Mouse (Mus musculus): ENCODE measurements around the gene Psme4.
"Not testable (repeated sequence)": the region's sequence is repeated elsewhere in the genome, so short reads cannot be mapped to it uniquely, and the experiment has no call there.

Psme4 gene

GRCm38 (mm10) chr11:30771267-30771903 lies at the start of gene Psme4:
Gene Psme4, plus strand, starts transcription at chr11:30771726.
- peak; percentile 73 for DNase-seq (ENCODE audit: low read depth, low spot score)

GRCm38 (mm10) chr11:30723438-30723837 lies 48.1 kb upstream of the Psme4 start:
- DNase-seq (ENCODE audit: low read depth, low spot score), result no peak

- no peak for DNase-seq (ENCODE audit: low read depth, low spot score)
These were observed 40.8 kb upstream of the Psme4 start for GRCm38 (mm10) chr11:30730721-30731120.

DNA sequence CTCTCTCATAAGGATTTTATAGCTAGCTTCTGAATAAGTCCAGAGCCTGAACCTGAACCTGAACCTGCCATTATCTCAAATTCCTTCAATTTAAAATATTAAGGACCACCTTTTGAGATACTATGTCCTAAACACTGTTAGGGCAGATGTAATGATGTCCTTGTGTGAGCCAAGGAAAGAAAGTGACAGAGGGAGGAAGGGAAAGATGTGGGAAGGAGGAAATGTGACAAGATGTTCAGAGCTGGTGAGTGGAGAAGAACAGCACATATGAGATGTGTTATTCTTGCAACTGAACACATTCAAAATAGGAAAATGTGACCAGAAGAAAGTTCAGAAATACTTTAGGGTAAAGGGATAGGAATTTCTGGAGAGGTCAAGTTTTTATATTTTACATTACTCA lies 38.1 kb upstream of the Psme4 start:
- no peak for DNase-seq (ENCODE audit: low read depth, low spot score)

GRCm38 (mm10) chr11:30743991-30744390 lies 27.5 kb upstream of the Psme4 start:
- no peak for DNase-seq (ENCODE audit: low read depth, low spot score)

GRCm38 (mm10) chr11:30748938-30749337 lies 22.6 kb upstream of the Psme4 start:
- no peak for DNase-seq (ENCODE audit: low read depth, low spot score)

GRCm38 (mm10) chr11:30749587-30749986 lies 21.9 kb upstream of the Psme4 start:
- DNase-seq (ENCODE audit: low read depth, low spot score), result no peak

DNA sequence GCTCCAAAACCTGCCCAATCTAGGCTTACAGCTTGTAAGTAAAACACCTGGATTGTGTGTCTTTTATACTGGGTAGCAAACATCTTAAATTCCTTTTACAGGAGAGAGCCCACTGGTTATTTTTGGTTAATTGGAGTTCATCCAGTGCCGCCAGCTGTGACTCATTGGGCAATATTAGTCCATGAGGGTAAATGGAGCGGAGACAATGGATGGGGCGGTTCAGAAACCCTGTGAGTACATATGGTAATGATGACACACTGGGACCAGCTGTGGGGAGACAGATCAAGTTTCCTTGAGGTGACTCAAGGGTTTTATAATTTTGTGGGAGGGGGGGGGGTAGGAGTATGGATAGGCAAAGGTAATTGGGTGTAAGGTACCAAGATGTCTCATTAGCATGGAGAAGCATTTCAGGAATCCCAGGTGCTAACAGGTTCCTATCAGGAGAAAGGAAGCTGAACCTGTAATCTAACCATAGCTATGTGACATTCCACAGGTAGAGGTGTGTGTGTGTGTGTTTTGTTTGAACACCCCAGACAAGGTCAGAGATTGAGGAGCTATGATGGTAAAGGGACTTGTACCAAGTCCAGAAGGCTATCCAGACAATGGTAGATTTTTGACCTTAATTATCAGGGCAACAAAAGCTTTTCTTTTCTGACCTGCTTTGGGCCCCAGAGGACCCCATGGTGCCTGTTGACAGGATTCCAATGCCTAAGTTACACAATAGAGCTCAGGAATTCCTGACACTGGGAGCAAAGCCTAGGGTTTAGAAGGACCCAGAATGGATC lies 21.3 kb upstream of the Psme4 start:
- no peak for DNase-seq (ENCODE audit: low read depth, low spot score)

GRCm38 (mm10) chr11:30752956-30753355 lies 18.6 kb upstream of the Psme4 start:
- DNase-seq (ENCODE audit: low read depth, low spot score), result no peak

DNA sequence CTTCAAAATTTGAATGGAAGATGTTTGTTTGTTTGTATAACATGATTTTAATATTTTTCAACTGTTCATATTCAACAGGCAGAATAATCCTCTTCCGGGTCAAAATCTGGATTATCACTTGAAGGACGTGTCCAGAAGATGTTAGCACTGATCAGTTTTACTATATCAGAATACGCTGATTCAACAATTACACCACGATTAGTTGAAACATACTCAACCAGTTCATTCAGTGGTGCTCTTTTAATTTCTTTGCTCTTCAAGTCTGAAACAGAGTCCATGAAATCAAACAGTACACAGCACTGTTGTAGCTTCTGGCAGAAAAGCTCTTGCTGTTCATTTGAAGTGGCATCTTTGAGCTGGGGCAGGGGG lies 17.1 kb upstream of the Psme4 start:
- not testable (repeated sequence) for DNase-seq (ENCODE audit: low read depth, low spot score)

DNA sequence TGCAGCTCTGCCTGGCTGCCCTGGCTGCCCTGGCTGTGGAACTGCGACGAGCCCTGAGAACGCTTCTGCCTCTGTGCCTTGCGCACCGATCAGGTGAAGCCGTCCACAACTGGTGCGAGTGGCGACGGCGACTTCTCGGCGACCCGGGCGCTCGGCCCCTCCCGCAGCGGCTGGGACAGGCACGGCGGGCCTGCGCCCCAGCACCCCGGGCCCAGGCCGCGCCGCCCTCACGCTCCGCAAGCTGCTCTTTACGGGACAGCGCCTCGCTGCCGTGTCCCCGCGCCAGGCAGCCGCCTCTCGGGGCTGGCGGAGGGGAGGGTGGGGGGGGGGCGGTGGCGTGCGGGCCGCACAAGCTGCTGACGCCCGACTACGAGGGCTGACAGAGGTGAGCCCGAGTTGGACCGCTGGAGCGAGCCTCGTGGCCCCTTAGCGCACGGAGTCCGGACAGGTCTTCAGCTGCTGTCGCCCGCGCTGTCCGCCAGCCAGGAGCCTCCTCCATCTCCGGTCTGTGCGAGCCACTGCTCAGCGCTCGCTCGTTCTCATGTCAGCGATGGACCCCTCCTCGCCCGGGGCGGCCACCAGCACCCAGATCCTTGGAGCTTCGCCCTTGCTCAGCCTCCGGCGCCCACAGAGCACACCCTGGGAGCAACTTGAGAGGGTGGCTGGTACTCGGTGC lies 16.5 kb upstream of the Psme4 start:
- DNase-seq (ENCODE audit: low read depth, low spot score), result no peak

GRCm38 (mm10) chr11:30761381-30761780 lies 10.1 kb upstream of the Psme4 start:
- no peak for DNase-seq (ENCODE audit: low read depth, low spot score)

GRCm38 (mm10) chr11:30761891-30762290 lies 9.6 kb upstream of the Psme4 start:
- DNase-seq (ENCODE audit: low read depth, low spot score), result no peak

DNA sequence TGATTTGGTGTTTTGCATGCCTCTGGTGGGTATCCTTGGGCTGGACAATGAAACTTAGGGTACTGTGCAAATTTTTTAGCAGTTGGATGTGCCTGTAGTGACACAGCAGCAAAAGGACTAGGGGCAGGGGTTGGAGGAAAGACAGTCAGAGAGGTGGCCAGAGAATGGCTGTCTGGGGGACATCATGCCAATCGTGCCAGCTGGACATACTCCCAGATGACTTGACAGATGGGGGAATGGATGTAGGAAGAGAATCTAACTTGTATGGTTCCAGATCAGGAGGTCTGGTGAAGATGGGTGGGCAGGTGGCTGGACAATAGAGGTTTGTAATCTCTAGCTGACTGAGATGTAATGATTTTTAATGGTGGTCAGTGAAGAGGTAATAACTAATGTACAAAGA lies 6.5 kb upstream of the Psme4 start:
- DNase-seq (ENCODE audit: low read depth, low spot score), result no peak

- DNase-seq (ENCODE audit: low read depth, low spot score), result no peak
These were observed 709 bp upstream of the Psme4 start for GRCm38 (mm10) chr11:30770817-30771216.

DNA sequence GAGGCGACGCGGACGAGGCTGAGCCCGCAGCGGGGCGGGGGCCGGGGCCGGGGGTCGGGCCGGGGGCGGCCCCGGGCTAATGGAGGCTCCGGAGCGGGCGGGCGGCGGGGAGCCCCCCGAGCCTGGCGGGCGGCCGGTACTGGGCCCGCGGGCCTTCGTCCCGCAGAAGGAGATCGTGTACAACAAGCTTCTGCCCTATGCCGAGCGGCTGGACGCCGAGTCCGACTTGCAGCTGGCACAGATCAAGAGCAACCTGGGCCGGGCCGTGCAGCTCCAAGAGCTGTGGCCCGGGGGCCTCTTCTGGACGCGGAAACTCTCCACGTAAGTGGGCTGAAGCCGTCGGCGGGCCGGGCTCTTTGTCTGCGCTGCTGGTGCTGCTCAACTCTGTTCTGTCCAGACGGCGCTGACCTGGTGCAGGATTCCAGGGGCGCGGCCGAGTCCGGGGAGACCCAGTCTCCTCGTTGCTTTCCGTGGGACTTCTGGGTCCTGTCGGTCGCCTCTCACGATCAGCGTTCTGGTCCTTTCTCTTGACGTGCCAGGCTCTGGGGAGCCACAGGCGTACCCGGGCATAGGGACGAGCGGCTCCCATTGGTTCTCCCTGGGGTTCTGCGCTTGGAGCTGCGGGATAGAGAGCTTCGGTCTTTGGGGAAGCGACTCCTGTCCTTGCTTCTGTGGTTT lies 517 bp downstream of the Psme4 start:
- no peak for DNase-seq (ENCODE audit: low read depth, low spot score)

- no peak for DNase-seq (ENCODE audit: low read depth, low spot score)
These were observed 1.4 kb downstream of the Psme4 start for GRCm38 (mm10) chr11:30772777-30773417.

- no peak for DNase-seq (ENCODE audit: low read depth, low spot score)
These were observed 3.1 kb downstream of the Psme4 start for GRCm38 (mm10) chr11:30774638-30775037.

GRCm38 (mm10) chr11:30777498-30777897 lies 6.0 kb downstream of the Psme4 start:
- DNase-seq (ENCODE audit: low read depth, low spot score), result no peak

DNA sequence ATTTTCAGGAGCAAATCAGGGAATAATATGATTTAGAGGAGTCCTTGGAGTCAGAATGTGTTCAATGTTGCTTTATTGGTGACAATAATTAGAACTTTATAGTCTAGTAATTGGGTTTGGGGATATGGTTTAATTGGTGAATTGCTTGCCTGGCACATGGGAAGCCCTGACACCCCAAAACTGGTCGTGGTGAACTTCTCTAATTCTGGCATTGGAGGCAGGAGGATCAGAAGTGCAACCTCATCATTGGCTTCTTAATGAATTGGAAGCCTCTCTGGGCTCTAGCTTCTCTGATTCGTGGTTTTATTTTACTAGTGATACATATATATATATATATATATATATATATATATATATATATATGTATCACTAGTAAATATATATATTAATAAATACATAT lies 9.4 kb downstream of the Psme4 start:
- DNase-seq (ENCODE audit: low read depth, low spot score), result no peak

- DNase-seq (ENCODE audit: low read depth, low spot score), result no peak
These were observed 10.1 kb downstream of the Psme4 start for GRCm38 (mm10) chr11:30781612-30782011.

DNA sequence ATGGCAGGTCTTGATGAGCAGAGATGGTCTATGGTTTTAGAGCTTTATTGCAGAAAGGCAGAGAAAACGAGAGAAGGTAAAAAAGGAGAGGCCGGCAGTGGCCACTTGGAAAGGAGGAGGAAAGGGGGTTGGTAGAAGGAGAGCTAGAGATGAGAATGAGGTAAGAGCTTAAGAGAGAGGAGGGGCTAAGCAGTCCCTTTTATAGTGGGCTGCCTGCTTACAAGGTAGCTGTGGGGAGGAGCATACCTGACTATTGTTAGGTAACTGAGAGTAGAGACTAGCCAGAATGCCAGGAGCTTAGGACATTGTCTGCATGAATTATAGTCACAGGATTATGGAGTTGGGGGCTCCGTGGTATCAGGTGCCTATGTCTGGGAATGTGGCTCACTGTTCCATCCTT lies 14.0 kb downstream of the Psme4 start:
- DNase-seq (ENCODE audit: low read depth, low spot score), result no peak
